Mouse (Mus musculus) midbrain, embryonic 15.5 days (tissue): ENCODE data around the gene Acpp. TPM values are rescaled to one million over a fixed set of nuclear protein-coding genes. Genes with fewer than 3 reads are reported as not detected.
A peak's percentile ranks its signal among the peaks of the same experiment; 100 is the strongest.
"Not testable (repeated sequence)": the region's sequence is repeated elsewhere in the genome, so short reads cannot be mapped to it uniquely, and the experiment has no call there.

Experiments
- ATAC-seq: fragments of 200-750 bp; cut with Nextera tagmentation; replicated peaks from 2 replicates; pipeline ENCODE4 v1.8.0; 2017; ENCODE audit warnings: moderate TSS enrichment
- H3K27ac ChIP-seq: fragments of 300-500 bp; sonication (generic); 2 replicates; pipeline ENCODE4 v1.5.1; 2015; ENCODE audit warnings: mild to moderate bottlenecking, inconsistent platforms
- H3K27me3 ChIP-seq: fragments of 300-500 bp; sonication (generic); replicated peaks from 2 replicates; pipeline ENCODE4 v1.6.1; 2015; ENCODE audit warnings: inconsistent platforms
- H3K36me3 ChIP-seq: fragments of 300-500 bp; sonication (generic); replicated peaks from 2 replicates; pipeline ENCODE4 v1.6.1; 2015; ENCODE audit warnings: inconsistent platforms
- H3K4me1 ChIP-seq: fragments of 300-500 bp; sonication (generic); 2 replicates; pipeline ENCODE4 v1.6.1; 2015; ENCODE audit warnings: inconsistent platforms
- H3K4me2 ChIP-seq: fragments of 300-500 bp; sonication (generic); 2 replicates; pipeline ENCODE4 v1.6.1; 2015; ENCODE audit warnings: inconsistent platforms, mild to moderate bottlenecking, moderate library complexity
- H3K4me3 ChIP-seq: fragments of 300-500 bp; sonication (generic); 2 replicates; pipeline ENCODE4 v1.5.1; 2015; ENCODE audit warnings: mild to moderate bottlenecking, inconsistent platforms
- H3K9ac ChIP-seq: fragments of 300-500 bp; sonication (generic); 2 replicates; pipeline ENCODE4 v1.6.1; 2015; ENCODE audit warnings: mild to moderate bottlenecking, inconsistent platforms
- H3K9me3 ChIP-seq: fragments of 300-500 bp; sonication (generic); 2 replicates; pipeline ENCODE4 v1.6.1; 2016; ENCODE audit warnings: inconsistent platforms
- WGBS: fragments of 180-500 bp; shearing (Covaris S2); methylation state at CpG from one replicate; pipeline ENCODE4 v1.1.7; 2015; ENCODE audit warnings: mixed read lengths; 5-methylcytosine and 5-hydroxymethylcytosine counted together
- polyA plus RNA-seq: library from polyadenylated mRNA; unstranded; fragments of >200 nt; fragmentation: Nextera tagmentation; extraction: Ambion mirVana; gene quantifications from 2 replicates; pipeline ENCODE4 v1.2.1, GENCODE M21; 2015

The Acpp gene
- 0.40 and 0.45 TPM in 2 replicates for polyA plus RNA-seq

GRCm38 (mm10) chr9:104337183-104337931 lies at the start of gene Acpp:
Gene Acpp (minus strand): TSS chr9:104337748.
- ATAC-seq: no peak
- Histone ChIP-seq H3K9ac (no peak within 1 kb of the TSS), H3K4me1 (0 out of 2 replicates have a peak, but pooled peaks cover 5% of the 10 kb centered on the region), H3K36me3 (no peaks in the 10 kb centered on the region), H3K27ac (no peak within 1 kb of the TSS), H3K27me3 (no peaks in the 10 kb centered on the region), H3K9me3 (no peaks in the 10 kb centered on the region), H3K4me2 (peak within 1 kb of the TSS; percentile 41), H3K4me3 (no peak within 1 kb of the TSS)
- 22% methylated on average over 18 of the region's 18 CpGs for WGBS

GRCm38 (mm10) chr9:104382571-104383170 lies 45.1 kb upstream of the Acpp start:
- H3K36me3 ChIP-seq: no peaks in the 10 kb centered on the region
- no peak overlapping the region for H3K4me2 ChIP-seq
- no peak for ATAC-seq
- H3K4me3 ChIP-seq: no peak overlapping the region
- H3K27me3 ChIP-seq: no peaks in the 10 kb centered on the region
- no peaks in the 10 kb centered on the region for H3K9me3 ChIP-seq
- 83% methylated on average over 6 of the region's 6 CpGs for WGBS
- H3K9ac ChIP-seq: no peak overlapping the region
- no peaks in the 10 kb centered on the region for H3K4me1 ChIP-seq
- no peak overlapping the region for H3K27ac ChIP-seq

- Histone ChIP-seq H3K27ac (no peak overlapping the region), H3K27me3 (no peaks in the 10 kb centered on the region), H3K9me3 (no peaks in the 10 kb centered on the region), H3K36me3 (no peaks in the 10 kb centered on the region), H3K9ac (no peak overlapping the region), H3K4me3 (no peak overlapping the region), H3K4me1 (no peaks in the 10 kb centered on the region), H3K4me2 (no peak overlapping the region)
- ATAC-seq: no peak
- WGBS: 68% methylated on average over 9 of the region's 9 CpGs
Measured at GRCm38 (mm10) chr9:104379532-104380162, 42.1 kb upstream of the Acpp start.

GRCm38 (mm10) chr9:104375573-104375972 lies 38.0 kb upstream of the Acpp start:
- H3K4me2 ChIP-seq: no peak overlapping the region
- no peaks in the 10 kb centered on the region for H3K27me3 ChIP-seq
- ATAC-seq: no peak
- H3K9ac ChIP-seq: no peak overlapping the region
- no peaks in the 10 kb centered on the region for H3K9me3 ChIP-seq
- H3K27ac ChIP-seq: no peak overlapping the region
- H3K36me3 ChIP-seq: no peaks in the 10 kb centered on the region
- 51% methylated on average over 3 of the region's 3 CpGs for whole genome bisulfite sequencing
- H3K4me1 ChIP-seq: no peaks in the 10 kb centered on the region
- H3K4me3 ChIP-seq: no peak overlapping the region

- Histone ChIP-seq H3K9me3 (no peaks in the 10 kb centered on the region), H3K27ac (no peak overlapping the region), H3K9ac (no peak overlapping the region), H3K36me3 (no peaks in the 10 kb centered on the region), H3K4me3 (no peak overlapping the region), H3K27me3 (no peaks in the 10 kb centered on the region), H3K4me2 (no peak overlapping the region), H3K4me1 (no peaks in the 10 kb centered on the region)
- WGBS: 27% methylated on average over 6 of the region's 6 CpGs
- no peak for ATAC-seq
Measured at GRCm38 (mm10) chr9:104373253-104373652, 35.7 kb upstream of the Acpp start.

- Histone ChIP-seq H3K27me3 (no peaks in the 10 kb centered on the region), H3K9me3 (no peaks in the 10 kb centered on the region), H3K4me3 (no peak overlapping the region), H3K36me3 (no peaks in the 10 kb centered on the region), H3K9ac (no peak overlapping the region), H3K4me1 (no peaks in the 10 kb centered on the region), H3K4me2 (no peak overlapping the region), H3K27ac (no peak overlapping the region)
- 84% methylated on average over 2 of the region's 2 CpGs for WGBS
- ATAC-seq: no peak
Measured at GRCm38 (mm10) chr9:104366983-104367382, 29.4 kb upstream of the Acpp start.

GRCm38 (mm10) chr9:104361951-104362350 lies 24.4 kb upstream of the Acpp start:
- H3K4me2 ChIP-seq, H3K9me3 ChIP-seq, ATAC-seq, H3K9ac ChIP-seq, H3K36me3 ChIP-seq, H3K27ac ChIP-seq, H3K27me3 ChIP-seq, H3K4me1 ChIP-seq, H3K4me3 ChIP-seq: not testable (repeated sequence)
- 92% methylated on average over 1 of the region's 1 CpGs for WGBS

- H3K27ac ChIP-seq: no peak overlapping the region
- no peak overlapping the region for H3K9ac ChIP-seq
- ATAC-seq: no peak
- H3K27me3 ChIP-seq: no peaks in the 10 kb centered on the region
- H3K9me3 ChIP-seq: no peaks in the 10 kb centered on the region
- 83% methylated on average over 17 of the region's 17 CpGs for WGBS
- no peak overlapping the region for H3K4me3 ChIP-seq
- H3K36me3 ChIP-seq: no peaks in the 10 kb centered on the region
- H3K4me2 ChIP-seq: no peak overlapping the region
- no peaks in the 10 kb centered on the region for H3K4me1 ChIP-seq
Measured at GRCm38 (mm10) chr9:104361073-104361891, 23.7 kb upstream of the Acpp start.

GRCm38 (mm10) chr9:104360389-104360788 lies 22.8 kb upstream of the Acpp start:
- Histone ChIP-seq H3K36me3 (no peaks in the 10 kb centered on the region), H3K4me1 (no peaks in the 10 kb centered on the region), H3K4me2 (no peak overlapping the region), H3K9ac (no peak overlapping the region), H3K27ac (no peak overlapping the region), H3K4me3 (no peak overlapping the region), H3K9me3 (no peaks in the 10 kb centered on the region), H3K27me3 (no peaks in the 10 kb centered on the region)
- 88% methylated on average over 4 of the region's 4 CpGs for WGBS
- no peak for ATAC-seq

- no peak overlapping the region for H3K4me3 ChIP-seq
- WGBS: 77% methylated on average over 8 of the region's 8 CpGs
- H3K36me3 ChIP-seq: no peaks in the 10 kb centered on the region
- no peaks in the 10 kb centered on the region for H3K27me3 ChIP-seq
- no peak overlapping the region for H3K4me2 ChIP-seq
- no peaks in the 10 kb centered on the region for H3K4me1 ChIP-seq
- H3K9me3 ChIP-seq: no peaks in the 10 kb centered on the region
- no peak overlapping the region for H3K9ac ChIP-seq
- no peak overlapping the region for H3K27ac ChIP-seq
- no peak for ATAC-seq
Measured at GRCm38 (mm10) chr9:104355521-104356270, 18.1 kb upstream of the Acpp start.

GRCm38 (mm10) chr9:104344136-104344535 lies 6.6 kb upstream of the Acpp start:
- ATAC-seq: no peak
- H3K4me2 ChIP-seq: no peak overlapping the region
- no peaks in the 10 kb centered on the region for H3K27me3 ChIP-seq
- no peaks in the 10 kb centered on the region for H3K9me3 ChIP-seq
- H3K4me1 ChIP-seq: no peaks in the 10 kb centered on the region
- WGBS: 86% methylated on average over 5 of the region's 5 CpGs
- H3K9ac ChIP-seq: no peak overlapping the region
- no peak overlapping the region for H3K27ac ChIP-seq
- no peak overlapping the region for H3K4me3 ChIP-seq
- H3K36me3 ChIP-seq: no peaks in the 10 kb centered on the region
